Mouse (Mus musculus): ENCODE data around the gene Cbarp. TPM values are rescaled to one million over a fixed set of nuclear protein-coding genes. Genes with fewer than 3 reads are reported as not detected.

Gene Cbarp
- 3.4 TPM for polyA plus RNA-seq (2017; shearing (Covaris generic))

GRCm38 (mm10) chr10:80140666-80141035, at the start of gene Cbarp:
Gene Cbarp (minus strand): TSS chr10:80140835.

DNA sequence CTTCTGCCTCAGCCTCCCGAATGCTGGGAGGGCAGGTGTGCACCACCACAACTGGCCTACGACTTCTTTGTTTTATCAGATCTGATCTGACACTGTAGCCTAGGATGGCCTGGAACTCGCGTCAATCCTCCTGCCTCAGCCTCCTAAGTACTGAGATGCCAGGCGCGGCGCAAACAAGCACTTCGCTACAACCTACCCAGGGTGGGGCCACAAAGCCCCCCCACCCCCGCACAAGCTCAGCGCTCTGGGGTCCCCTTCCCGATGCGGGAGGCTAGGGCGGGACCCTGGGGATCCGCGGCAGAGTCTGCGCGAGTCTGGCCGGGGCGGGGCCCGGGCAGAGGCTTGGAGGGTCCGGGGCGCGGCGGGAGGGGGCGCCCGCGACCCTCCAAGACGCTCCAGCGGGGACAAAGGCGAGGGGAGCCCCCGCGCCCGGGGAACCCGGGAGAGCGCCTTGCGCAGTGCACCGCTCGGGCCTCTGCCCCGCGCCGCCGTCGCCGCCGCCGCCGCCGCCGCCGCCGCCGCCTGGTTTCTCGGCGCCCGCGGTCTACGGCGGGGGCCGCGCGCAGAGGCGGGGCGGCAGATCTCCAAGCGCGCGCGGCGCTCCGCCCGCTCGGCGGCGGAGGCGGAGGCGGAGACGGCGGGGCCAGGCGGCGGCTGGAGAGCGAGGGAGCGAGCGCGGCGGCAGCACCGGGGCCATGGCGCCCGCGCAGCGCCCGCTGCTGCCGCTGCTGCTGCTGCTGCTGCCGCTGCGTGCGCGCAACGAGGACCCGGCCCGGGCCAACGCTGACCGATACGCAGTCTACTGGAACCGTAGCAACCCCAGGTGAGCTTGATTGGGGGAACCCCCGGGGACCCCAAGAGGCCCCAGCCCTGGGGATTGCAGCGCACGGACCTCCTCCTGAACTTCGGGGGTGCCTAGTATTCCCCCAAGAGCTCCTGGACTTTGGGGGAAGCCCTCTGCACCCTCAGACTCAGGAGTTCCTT, 38.7 kb upstream of the Cbarp start, which contains the start of gene Efna2:
Gene Efna2, plus strand, starts transcription at position 415 of the 984 bp plus-strand sequence.

DNA sequence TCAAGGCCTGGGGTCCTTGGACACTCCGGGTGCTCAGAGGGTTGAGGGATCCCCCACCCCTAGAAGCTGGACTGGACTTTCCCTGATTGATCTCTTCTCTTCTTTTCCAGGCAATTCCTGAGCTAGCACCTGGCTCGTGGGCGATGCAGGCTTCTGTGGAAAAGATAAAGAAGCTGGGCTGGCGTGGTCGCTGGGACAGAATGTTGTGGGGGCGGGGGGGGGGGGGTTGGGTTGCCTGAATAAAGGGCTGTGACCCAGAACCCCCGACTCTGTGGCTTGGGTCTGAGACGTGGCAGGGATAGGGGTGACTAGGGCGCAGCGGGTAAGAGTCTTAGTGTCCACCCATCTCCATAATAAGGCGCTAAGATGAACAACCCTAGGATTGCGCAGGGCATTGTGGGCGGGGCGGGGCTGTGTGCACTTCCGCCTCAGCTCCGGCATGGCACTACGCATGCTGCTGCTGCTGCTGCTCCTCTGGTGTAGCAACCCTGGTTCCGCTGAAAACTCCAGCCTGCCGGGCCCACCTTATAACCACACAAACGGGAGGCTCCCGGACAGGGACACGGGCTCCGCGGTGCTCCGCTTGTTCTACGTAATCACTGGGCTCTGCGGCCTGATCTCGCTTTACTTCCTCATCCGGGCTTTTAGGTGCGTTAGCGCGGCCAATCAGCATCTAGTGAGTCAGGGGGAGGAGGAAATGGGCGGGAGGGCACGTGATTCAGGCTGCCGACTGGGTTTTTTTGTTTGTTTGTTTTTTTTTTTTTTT, 32.1 kb upstream of the Cbarp start, which contains the start of gene 1600002K03Rik:
Gene 1600002K03Rik, plus strand, starts transcription at position 418 of the 766 bp plus-strand sequence.

DNA sequence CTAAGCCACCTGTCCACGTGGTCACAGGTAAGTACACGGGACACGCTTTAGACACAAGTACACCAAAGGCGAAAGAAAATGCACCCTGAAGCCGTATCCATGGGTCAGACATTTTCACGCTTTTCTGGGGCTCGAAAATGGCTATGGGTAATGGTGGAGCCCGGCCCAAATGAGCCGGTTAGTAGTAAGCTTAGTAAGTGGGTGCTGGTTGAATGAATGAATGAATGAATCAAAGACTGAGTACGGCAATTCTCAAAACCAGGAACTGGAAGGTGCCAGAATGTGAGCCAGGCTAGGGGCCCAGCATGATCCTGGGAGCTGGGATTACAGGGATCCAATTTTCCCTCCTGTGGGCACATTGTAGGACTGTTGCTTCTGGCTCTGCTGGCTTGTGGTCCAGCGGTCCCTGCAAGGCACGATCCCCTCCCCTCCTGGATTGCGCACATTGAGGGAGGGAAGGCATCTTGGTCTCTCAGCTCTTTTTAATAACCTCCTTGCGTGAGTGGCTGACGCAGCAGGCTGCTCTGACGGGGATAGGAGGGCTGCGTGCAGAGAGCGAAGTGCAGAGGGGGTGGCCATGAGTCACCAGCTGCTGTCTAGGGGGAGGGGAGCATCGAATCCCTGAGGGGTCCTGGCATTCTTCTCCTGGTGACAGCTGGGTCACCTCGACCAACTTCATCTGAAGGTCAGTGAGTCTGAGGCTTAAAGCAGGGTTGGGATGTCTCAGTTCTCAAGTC, 24.9 kb upstream of the Cbarp start, which contains the start of gene Cirbp:
Gene Cirbp, plus strand, starts transcription at position 594 of the 737 bp plus-strand sequence.

GRCm38 (mm10) chr10:80147719-80148601, 7.3 kb upstream of the Cbarp start, which contains the start of gene Midn:
Gene Midn (plus strand): TSS chr10:80148272.

DNA sequence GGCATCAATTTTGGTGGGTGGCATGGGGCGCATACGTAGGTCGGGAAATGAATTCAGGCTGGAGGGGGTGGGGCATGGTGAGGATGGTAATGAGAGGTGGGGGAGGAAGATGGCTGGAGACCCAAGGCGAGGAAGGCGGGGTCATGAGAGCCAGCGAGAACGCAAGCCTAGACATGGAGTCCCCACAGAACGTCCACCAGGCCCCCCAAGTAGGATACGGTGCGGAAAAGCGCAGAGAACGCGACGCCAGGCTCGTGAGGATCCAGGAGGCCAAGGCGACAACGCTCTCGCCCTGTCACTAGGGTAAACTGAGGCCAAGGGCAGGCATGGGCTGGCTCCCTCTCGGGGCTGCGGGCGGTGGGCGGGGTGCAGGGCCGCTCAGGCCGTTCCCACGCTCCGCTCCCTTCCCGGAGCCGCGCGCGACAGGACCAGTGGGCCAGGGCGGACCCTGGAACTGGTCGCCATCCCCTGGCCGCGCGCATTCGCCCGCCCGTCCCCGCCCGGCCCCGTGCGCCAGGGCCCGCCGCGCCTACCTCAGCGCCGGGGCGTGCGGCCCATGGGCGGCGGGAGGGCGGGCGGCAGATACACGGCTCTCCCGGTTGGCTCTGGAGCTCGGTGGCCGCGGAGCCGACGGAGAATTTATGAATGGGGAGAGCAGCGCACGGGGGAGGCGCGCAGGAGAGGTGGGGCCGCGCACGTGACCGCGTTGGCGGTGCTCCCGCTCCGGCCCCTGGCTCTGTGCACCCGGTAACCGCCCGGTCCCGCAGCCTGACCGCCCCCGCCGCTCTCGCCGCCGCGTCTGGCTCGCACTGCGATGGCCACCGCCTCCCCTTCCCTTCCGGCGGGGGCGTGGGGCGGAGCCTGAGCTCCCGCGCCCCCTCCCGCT, 1.8 kb downstream of the Cbarp start, which contains the start of gene Atp5d:
Gene Atp5d, plus strand, starts transcription at position 80 of the 886 bp plus-strand sequence.

GRCm38 (mm10) chr10:80115290-80115943, 25.2 kb downstream of the Cbarp start, which contains the start of gene Stk11:
Gene Stk11 (plus strand): TSS chr10:80115803.

DNA sequence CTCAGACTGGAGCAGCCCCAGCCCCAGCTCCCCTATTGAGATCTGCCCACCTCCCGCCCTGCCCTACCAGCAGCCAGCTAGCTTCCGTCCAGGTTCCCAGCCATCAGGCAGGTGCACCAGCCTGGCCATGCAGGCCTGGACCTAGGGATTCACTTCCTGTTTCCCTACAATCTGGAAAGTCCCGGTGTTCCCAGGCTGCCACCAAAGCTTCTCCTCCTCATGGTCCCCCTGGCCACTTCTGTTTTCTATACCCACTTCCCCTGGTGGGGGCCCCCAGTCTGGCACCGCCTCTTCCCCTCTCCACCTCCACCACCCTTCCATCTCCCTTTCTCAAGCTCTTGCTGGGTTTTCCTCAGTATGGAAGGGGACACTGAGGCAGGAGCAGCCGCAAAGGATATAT, 35.2 kb downstream of the Cbarp start, which contains the start of gene Sbno2:
Gene Sbno2, minus strand, starts transcription at position 112 of the 400 bp plus-strand sequence.

Other genes with a start within 250 kb of the Cbarp start
- gene Cfd, start 250.0 kb downstream of the Cbarp start, polyA plus RNA-seq (2017; shearing (Covaris generic)), result not detected
- 40.9 TPM for gene Med16, start 231.9 kb downstream of the Cbarp start, polyA plus RNA-seq (2017; shearing (Covaris generic))
- 23.3 TPM for gene Gm26602, start 230.0 kb downstream of the Cbarp start, polyA plus RNA-seq (2017; shearing (Covaris generic))
- gene Kiss1r, start 223.9 kb downstream of the Cbarp start, polyA plus RNA-seq (2017; shearing (Covaris generic)), result 0.50 TPM
- 193 TPM for gene R3hdm4, start 219.6 kb downstream of the Cbarp start, polyA plus RNA-seq (2017; shearing (Covaris generic))
- gene Arid3a, start 213.8 kb downstream of the Cbarp start, polyA plus RNA-seq (2017; shearing (Covaris generic)), result 9.6 TPM
- 73.4 TPM for gene Wdr18, start 180.7 kb downstream of the Cbarp start, polyA plus RNA-seq (2017; shearing (Covaris generic))
- gene Grin3b, start 170.1 kb downstream of the Cbarp start, polyA plus RNA-seq (2017; shearing (Covaris generic)), result not detected
- gene Tmem259, start 156.5 kb downstream of the Cbarp start, polyA plus RNA-seq (2017; shearing (Covaris generic)), result 32.9 TPM
- gene Cnn2, start 152.3 kb downstream of the Cbarp start, polyA plus RNA-seq (2017; shearing (Covaris generic)), result 937 TPM
- gene Abca7, start 144.3 kb downstream of the Cbarp start, polyA plus RNA-seq (2017; shearing (Covaris generic)), result 60.9 TPM
- 916 TPM for gene Arhgap45, start 124.2 kb downstream of the Cbarp start, polyA plus RNA-seq (2017; shearing (Covaris generic))
- 195 TPM for gene Polr2e, start 101.0 kb downstream of the Cbarp start, polyA plus RNA-seq (2017; shearing (Covaris generic))
- 441 TPM for gene Gpx4, start 93.7 kb downstream of the Cbarp start, polyA plus RNA-seq (2017; shearing (Covaris generic))
- 59.4 TPM for gene Sbno2, start 35.3 kb downstream of the Cbarp start, polyA plus RNA-seq (2017; shearing (Covaris generic))
- gene Stk11, start 25.0 kb downstream of the Cbarp start, polyA plus RNA-seq (2017; shearing (Covaris generic)), result 47.2 TPM
- 400 TPM for gene Atp5d, start 2.2 kb downstream of the Cbarp start, polyA plus RNA-seq (2017; shearing (Covaris generic))
- 5.6 TPM for gene Midn, start 7.4 kb upstream of the Cbarp start, polyA plus RNA-seq (2017; shearing (Covaris generic))
- gene Cirbp, start 25.1 kb upstream of the Cbarp start, polyA plus RNA-seq (2017; shearing (Covaris generic)), result 228 TPM
- gene 1600002K03Rik, start 32.1 kb upstream of the Cbarp start, polyA plus RNA-seq (2017; shearing (Covaris generic)), result 21.5 TPM
- 0.17 TPM for gene Efna2, start 38.6 kb upstream of the Cbarp start, polyA plus RNA-seq (2017; shearing (Covaris generic))
- gene Mum1, start 85.6 kb upstream of the Cbarp start, polyA plus RNA-seq (2017; shearing (Covaris generic)), result 119 TPM
- 273 TPM for gene Ndufs7, start 108.3 kb upstream of the Cbarp start, polyA plus RNA-seq (2017; shearing (Covaris generic))
- gene Gamt, start 120.2 kb upstream of the Cbarp start, polyA plus RNA-seq (2017; shearing (Covaris generic)), result 0.67 TPM
- gene Dazap1, start 120.7 kb upstream of the Cbarp start, polyA plus RNA-seq (2017; shearing (Covaris generic)), result 94.1 TPM
- 790 TPM for gene Rps15, start 151.6 kb upstream of the Cbarp start, polyA plus RNA-seq (2017; shearing (Covaris generic))
- 0.24 TPM for gene Apc2, start 155.1 kb upstream of the Cbarp start, polyA plus RNA-seq (2017; shearing (Covaris generic))
- gene 2310011J03Rik, start 179.7 kb upstream of the Cbarp start, polyA plus RNA-seq (2017; shearing (Covaris generic)), result 82.5 TPM
- gene Pcsk4, start 188.7 kb upstream of the Cbarp start, polyA plus RNA-seq (2017; shearing (Covaris generic)), result 28.8 TPM
- gene Reep6, start 189.1 kb upstream of the Cbarp start, polyA plus RNA-seq (2017; shearing (Covaris generic)), result 0.41 TPM
- not detected for gene Adamtsl5, start 207.6 kb upstream of the Cbarp start, polyA plus RNA-seq (2017; shearing (Covaris generic))
- gene Plk5, start 215.6 kb upstream of the Cbarp start, polyA plus RNA-seq (2017; shearing (Covaris generic)), result not detected
- 8.7 TPM for gene Mex3d, start 246.8 kb upstream of the Cbarp start, polyA plus RNA-seq (2017; shearing (Covaris generic))